Mouse (Mus musculus): Measurements from ENCODE around the gene Casz1. TPM values are rescaled to one million over a fixed set of nuclear protein-coding genes. Genes with fewer than 3 reads are reported as not detected.

Gene Casz1
- polyA plus RNA-seq, 1 experiment from 2014 or later = 7.8 TPM

DNA sequence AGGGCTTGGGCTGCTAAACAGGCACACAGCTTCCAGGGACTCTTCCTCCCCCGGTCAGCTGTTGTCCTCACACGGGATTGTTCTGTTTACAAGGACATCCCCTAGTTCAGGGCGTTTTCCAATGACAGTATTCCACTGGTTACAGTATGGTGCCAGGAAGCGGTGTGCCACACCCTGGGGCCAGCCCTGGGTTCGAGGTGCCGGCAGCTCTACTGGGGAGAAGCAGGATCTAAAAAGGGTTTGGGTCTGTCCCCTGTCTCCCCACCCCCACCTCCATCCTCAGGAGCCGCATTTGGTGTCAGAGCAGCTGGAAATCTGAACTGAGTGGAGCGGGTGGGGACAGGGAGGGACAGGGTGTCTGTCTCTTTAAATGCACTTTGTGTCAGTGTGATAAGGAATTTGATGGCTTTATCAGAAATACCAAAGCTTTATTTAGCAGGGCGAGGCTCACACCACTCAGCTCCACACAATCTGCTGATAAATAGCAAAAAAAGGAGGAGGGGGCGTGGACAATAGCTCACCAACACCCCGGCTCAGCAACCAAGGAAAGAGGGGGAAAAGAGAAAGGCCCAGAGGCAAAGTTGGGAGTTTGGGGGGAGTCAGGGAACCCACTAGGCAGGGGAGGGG, 74.9 kb downstream of the Casz1 start:
- DNase-seq (ENCODE audit: low spot score) (no peak), ATAC-seq (ENCODE audit: low read depth) (no peak)
- H3K27me3 ChIP-seq (replicated peaks; ENCODE audit: control insufficient read depth, insufficient read depth, low read length) = peaks cover 90% of the 10 kb centered on the region
- WGBS = 56% methylated on average over 11 of the region's 11 CpGs
- no peak overlapping the region for H3K27ac ChIP-seq (replicated peaks; ENCODE audit: low read depth, low read length)
- no peak overlapping the region for H3K4me2 ChIP-seq (ENCODE audit: low read depth, low read length)
- H3K36me3 ChIP-seq (ENCODE audit: control insufficient read depth, insufficient read depth, low read length) = no peaks in the 10 kb centered on the region
- H3K4me3 ChIP-seq (ENCODE audit: low read depth, low read length) = no peak overlapping the region
- peaks cover 7% of the 10 kb centered on the region; the same call in 1 of the 2 replicates for H3K4me1 ChIP-seq (ENCODE audit: control insufficient read depth, insufficient read depth, low read length)
- H3K9ac ChIP-seq (ENCODE audit: low read depth, low read length) = no peak overlapping the region
- no peaks in the 10 kb centered on the region for H3K9me3 ChIP-seq (ENCODE audit: control insufficient read depth, low read length)

DNA sequence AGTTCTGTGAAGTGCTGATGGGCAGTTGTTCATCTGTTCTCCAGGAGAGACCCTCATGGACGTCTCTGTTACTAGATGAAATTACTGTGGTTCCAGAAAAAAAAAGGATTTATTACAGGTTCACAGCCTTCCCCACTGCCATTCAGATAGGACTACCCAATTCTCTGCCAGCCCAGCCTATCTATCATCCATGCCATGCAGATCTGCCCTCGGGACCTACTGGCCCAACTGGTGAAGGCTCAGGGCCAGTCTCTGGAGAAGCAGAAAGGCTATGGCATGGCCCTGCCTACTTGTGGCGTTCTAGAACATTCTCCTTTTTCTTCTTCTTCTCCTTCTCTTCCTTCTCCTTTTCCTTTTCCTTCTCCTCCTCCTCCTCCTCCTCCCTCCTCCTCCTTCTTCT, 75.4 kb downstream of the Casz1 start:
- WGBS = 68% methylated on average over 3 of the region's 3 CpGs
- Histone ChIP-seq H3K27ac (replicated peaks; ENCODE audit: low read depth, low read length) (no peak overlapping the region), H3K9ac (ENCODE audit: low read depth, low read length) (no peak overlapping the region), H3K4me2 (ENCODE audit: low read depth, low read length) (no peak overlapping the region), H3K36me3 (ENCODE audit: control insufficient read depth, insufficient read depth, low read length) (no peaks in the 10 kb centered on the region), H3K9me3 (ENCODE audit: control insufficient read depth, low read length) (no peaks in the 10 kb centered on the region), H3K4me3 (ENCODE audit: low read depth, low read length) (no peak overlapping the region), H3K4me1 (ENCODE audit: control insufficient read depth, insufficient read depth, low read length) (peaks cover 7% of the 10 kb centered on the region; the same call in 1 of the 2 replicates), H3K27me3 (replicated peaks; ENCODE audit: control insufficient read depth, insufficient read depth, low read length) (peaks cover 90% of the 10 kb centered on the region)
- DNase-seq (ENCODE audit: low spot score) = no peak
- no peak for ATAC-seq (ENCODE audit: low read depth)

DNA sequence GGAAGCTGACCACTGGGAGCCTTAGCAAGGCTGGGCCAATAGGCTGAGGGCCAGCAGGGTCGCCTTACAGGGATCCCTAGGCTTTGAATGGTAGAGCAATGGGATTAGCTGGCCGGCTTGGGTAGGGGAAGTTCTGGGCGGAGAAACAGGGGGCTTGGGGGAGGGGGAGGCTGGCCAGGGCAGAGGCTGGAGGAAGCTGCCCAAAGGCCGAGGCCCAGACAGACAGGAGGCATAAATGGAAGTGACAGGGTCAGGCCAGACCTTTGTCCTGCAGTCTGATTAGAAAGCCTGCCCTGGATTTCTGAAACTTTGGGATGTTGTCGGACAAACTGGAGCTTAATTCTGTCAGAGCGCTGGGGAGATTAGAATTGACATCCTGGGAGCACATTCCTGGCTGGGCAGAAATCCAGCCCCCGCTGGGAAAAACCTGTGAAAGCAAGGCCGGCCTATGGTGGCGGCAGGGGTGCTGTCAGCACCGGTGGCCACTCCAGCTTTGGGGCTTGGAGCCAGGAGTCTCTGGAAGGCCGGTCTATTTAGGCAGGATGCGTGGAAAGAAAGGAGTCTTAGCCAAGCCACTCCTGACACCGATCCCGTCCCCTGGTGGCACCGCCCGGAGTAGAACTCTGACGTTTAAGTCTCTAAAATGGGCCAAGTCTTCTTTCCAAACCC, 76.9 kb downstream of the Casz1 start:
- DNase-seq (ENCODE audit: low spot score) (peak; percentile 55), ATAC-seq (ENCODE audit: low read depth) (peak; percentile 53; the same call in 1 of the 2 replicates)

DNA sequence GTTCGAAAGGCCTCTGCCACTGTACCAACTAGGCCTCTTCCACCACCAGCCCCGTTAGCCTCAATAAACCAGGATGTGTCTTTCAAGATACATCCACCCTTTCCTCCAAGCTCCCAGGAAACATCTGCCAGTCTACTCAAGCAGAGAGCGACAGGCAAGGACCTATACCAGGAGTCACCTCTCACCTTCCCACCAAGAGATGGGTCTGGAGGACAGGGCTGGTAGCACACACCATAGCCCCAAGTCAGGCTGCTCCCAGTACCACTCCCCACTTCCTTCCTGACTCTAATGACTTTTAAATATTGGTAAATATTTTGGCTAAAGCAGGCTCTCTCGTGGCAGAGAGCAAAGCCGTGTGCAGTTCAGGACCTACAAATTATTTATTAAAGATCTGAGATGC, 77.6 kb downstream of the Casz1 start:
- Histone ChIP-seq H3K27me3 (replicated peaks; ENCODE audit: control insufficient read depth, insufficient read depth, low read length) (peaks cover 87% of the 10 kb centered on the region), H3K9ac (ENCODE audit: low read depth, low read length) (no peak overlapping the region), H3K36me3 (ENCODE audit: control insufficient read depth, insufficient read depth, low read length) (no peaks in the 10 kb centered on the region), H3K4me2 (ENCODE audit: low read depth, low read length) (no peak overlapping the region), H3K27ac (replicated peaks; ENCODE audit: low read depth, low read length) (no peak overlapping the region), H3K9me3 (ENCODE audit: control insufficient read depth, low read length) (no peaks in the 10 kb centered on the region), H3K4me1 (ENCODE audit: control insufficient read depth, insufficient read depth, low read length) (peaks cover 12% of the 10 kb centered on the region; the same call in 1 of the 2 replicates), H3K4me3 (ENCODE audit: low read depth, low read length) (no peak overlapping the region)
- WGBS = 66% methylated on average over 5 of the region's 5 CpGs
- no peak for ATAC-seq (ENCODE audit: low read depth)
- no peak for DNase-seq (ENCODE audit: low spot score)

More for the DNA sequence above, 76.9 kb downstream of the Casz1 start:
- no peaks in the 10 kb centered on the region for H3K9me3 ChIP-seq (ENCODE audit: control insufficient read depth, low read length)
- no peak overlapping the region for H3K27ac ChIP-seq (replicated peaks; ENCODE audit: low read depth, low read length)
- H3K9ac ChIP-seq (ENCODE audit: low read depth, low read length) = no peak overlapping the region
- no peak overlapping the region for H3K4me3 ChIP-seq (ENCODE audit: low read depth, low read length)
- H3K4me2 ChIP-seq (ENCODE audit: low read depth, low read length) = no peak overlapping the region
- H3K4me1 ChIP-seq (ENCODE audit: control insufficient read depth, insufficient read depth, low read length) = peaks cover 12% of the 10 kb centered on the region; the same call in 1 of the 2 replicates
- H3K27me3 ChIP-seq (replicated peaks; ENCODE audit: control insufficient read depth, insufficient read depth, low read length) = peaks cover 87% of the 10 kb centered on the region
- 23% methylated on average over 16 of the region's 17 CpGs for WGBS
- no peaks in the 10 kb centered on the region for H3K36me3 ChIP-seq (ENCODE audit: control insufficient read depth, insufficient read depth, low read length)

DNA sequence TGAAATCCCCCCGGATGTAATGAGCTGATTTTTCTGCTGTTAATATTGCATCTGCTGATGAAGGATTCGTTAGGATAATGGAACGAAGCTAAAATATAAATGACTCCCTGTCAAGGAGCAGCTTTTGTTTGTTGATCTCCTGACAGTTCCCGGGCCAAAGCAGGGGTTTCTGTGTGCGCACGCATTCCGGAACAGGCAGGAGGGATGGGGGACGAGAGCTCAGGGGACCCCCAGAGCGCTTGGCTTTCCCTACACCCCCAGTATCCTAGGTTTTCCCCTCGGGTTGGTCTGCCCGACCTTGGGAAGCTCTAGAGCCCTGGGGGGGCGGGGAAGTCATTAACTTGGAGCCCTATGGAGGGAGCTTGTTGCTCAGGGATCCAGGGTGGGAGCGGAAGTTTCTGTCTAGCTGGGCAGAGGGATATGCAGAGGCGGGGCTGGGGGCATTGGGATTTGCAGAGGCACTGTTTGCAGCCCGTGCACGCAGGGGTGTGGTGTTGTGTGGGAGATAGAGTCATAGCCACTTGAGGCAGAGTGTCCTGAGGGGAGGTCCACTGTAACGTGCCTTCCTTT, 78.2 kb downstream of the Casz1 start:
- 24% methylated on average over 16 of the region's 17 CpGs for WGBS
- ATAC-seq (ENCODE audit: low read depth) = no peak
- no peak overlapping the region for H3K4me3 ChIP-seq (ENCODE audit: low read depth, low read length)
- no peak overlapping the region for H3K27ac ChIP-seq (replicated peaks; ENCODE audit: low read depth, low read length)
- no peak overlapping the region for H3K9ac ChIP-seq (ENCODE audit: low read depth, low read length)
- peaks cover 12% of the 10 kb centered on the region; the same call in 1 of the 2 replicates for H3K4me1 ChIP-seq (ENCODE audit: control insufficient read depth, insufficient read depth, low read length)
- no peaks in the 10 kb centered on the region for H3K9me3 ChIP-seq (ENCODE audit: control insufficient read depth, low read length)
- no peak for DNase-seq (ENCODE audit: low spot score)
- H3K36me3 ChIP-seq (ENCODE audit: control insufficient read depth, insufficient read depth, low read length) = no peaks in the 10 kb centered on the region
- H3K27me3 ChIP-seq (replicated peaks; ENCODE audit: control insufficient read depth, insufficient read depth, low read length) = peaks cover 85% of the 10 kb centered on the region
- 0 out of 2 replicates have a peak overlapping the region, but pooled peaks have one; percentile 2 for H3K4me2 ChIP-seq (ENCODE audit: low read depth, low read length)

DNA sequence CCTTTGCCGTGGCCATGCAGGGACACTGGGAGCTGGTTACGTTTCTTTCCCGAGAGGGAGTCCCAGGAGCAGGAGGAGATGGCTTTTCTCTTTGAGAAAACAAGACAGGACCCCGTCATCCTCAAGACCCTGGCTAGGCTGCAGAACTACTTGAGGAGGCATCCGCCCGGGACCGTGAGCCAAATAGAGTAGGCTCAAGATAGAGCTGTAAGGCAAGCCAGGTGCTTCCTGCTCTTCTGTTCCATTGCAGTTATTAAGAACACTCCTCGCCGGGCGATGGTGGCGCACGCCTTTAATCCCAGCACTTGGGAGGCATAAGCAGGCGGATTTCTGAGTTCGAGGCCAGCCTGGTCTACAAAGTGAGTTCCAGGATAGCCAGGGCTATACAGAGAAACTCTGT, 80.4 kb downstream of the Casz1 start:
- peaks cover 83% of the 10 kb centered on the region for H3K27me3 ChIP-seq (replicated peaks; ENCODE audit: control insufficient read depth, insufficient read depth, low read length)
- H3K36me3 ChIP-seq (ENCODE audit: control insufficient read depth, insufficient read depth, low read length) = no peaks in the 10 kb centered on the region
- no peak overlapping the region for H3K9ac ChIP-seq (ENCODE audit: low read depth, low read length)
- 76% methylated on average over 14 of the region's 14 CpGs for WGBS
- H3K9me3 ChIP-seq (ENCODE audit: control insufficient read depth, low read length) = no peaks in the 10 kb centered on the region
- ATAC-seq (ENCODE audit: low read depth) (no peak), DNase-seq (ENCODE audit: low spot score) (no peak)
- no peak overlapping the region for H3K4me2 ChIP-seq (ENCODE audit: low read depth, low read length)
- no peak overlapping the region for H3K27ac ChIP-seq (replicated peaks; ENCODE audit: low read depth, low read length)
- peaks cover 12% of the 10 kb centered on the region; the same call in 1 of the 2 replicates for H3K4me1 ChIP-seq (ENCODE audit: control insufficient read depth, insufficient read depth, low read length)
- H3K4me3 ChIP-seq (ENCODE audit: low read depth, low read length) = no peak overlapping the region

DNA sequence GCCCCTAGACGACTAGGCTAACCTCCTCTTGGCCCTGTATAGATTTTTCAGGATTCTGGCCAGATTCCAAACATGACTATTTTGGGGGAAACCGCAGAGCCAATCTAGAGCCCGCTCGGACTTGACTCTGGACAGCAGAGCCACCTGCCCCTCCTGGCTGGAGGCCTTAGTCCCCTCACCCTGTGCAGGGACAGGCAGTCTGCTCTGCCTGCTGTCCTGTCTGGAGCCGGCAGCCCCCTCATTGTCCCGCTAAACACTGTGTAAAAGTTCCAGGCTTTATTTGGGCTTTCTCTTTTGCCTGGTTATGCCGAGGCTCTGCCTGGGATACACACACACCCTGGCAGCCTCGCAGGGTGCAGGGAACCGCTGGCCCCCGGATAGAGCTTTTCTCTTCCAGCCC, 81.2 kb downstream of the Casz1 start:
- peak overlapping the region; percentile 22; the same call in 1 of the 2 replicates for H3K4me2 ChIP-seq (ENCODE audit: low read depth, low read length)
- no peak overlapping the region for H3K9ac ChIP-seq (ENCODE audit: low read depth, low read length)
- no peak for DNase-seq (ENCODE audit: low spot score)
- no peaks in the 10 kb centered on the region for H3K9me3 ChIP-seq (ENCODE audit: control insufficient read depth, low read length)
- ATAC-seq (ENCODE audit: low read depth) = no peak
- 24% methylated on average over 10 of the region's 10 CpGs for WGBS
- no peak overlapping the region for H3K27ac ChIP-seq (replicated peaks; ENCODE audit: low read depth, low read length)
- peaks cover 12% of the 10 kb centered on the region; the same call in 1 of the 2 replicates for H3K4me1 ChIP-seq (ENCODE audit: control insufficient read depth, insufficient read depth, low read length)
- H3K4me3 ChIP-seq (ENCODE audit: low read depth, low read length) = no peak overlapping the region
- no peaks in the 10 kb centered on the region for H3K36me3 ChIP-seq (ENCODE audit: control insufficient read depth, insufficient read depth, low read length)
- peaks cover 83% of the 10 kb centered on the region for H3K27me3 ChIP-seq (replicated peaks; ENCODE audit: control insufficient read depth, insufficient read depth, low read length)

DNA sequence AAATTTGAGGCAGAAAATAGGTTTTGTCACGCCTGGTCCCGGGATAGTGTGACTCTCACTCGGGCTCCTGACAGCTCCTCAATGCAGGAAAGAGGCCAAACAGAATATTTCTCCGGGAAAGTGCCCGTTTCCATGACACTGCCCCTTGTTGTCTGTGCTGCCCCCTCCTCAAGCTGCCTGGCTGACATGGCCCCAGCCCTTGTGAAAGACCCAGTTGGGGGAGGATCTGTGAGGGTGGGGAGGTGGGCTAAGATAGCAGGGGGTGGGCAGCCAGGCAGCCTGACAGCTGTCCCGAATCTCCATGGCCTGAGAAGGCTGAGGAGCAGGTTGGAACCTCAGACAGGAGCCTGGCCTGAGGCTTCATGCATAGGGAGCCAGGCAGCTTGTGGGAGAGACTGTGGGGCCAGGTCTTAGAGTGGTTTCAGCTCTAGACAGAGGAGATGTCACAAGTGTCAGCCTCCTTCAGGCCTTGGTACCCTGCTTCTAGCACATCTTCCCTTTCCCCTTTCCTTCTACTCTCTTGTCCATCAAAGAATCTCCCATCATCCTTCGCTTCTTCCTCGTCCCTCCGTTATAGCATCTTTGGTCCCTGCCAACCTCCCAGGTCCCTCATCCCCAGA, 81.8 kb downstream of the Casz1 start:
- H3K27me3 ChIP-seq (replicated peaks; ENCODE audit: control insufficient read depth, insufficient read depth, low read length) = peaks cover 83% of the 10 kb centered on the region
- peaks cover 16% of the 10 kb centered on the region for H3K4me1 ChIP-seq (ENCODE audit: control insufficient read depth, insufficient read depth, low read length)
- no peak overlapping the region for H3K4me3 ChIP-seq (ENCODE audit: low read depth, low read length)
- ATAC-seq (ENCODE audit: low read depth) = no peak
- WGBS = 36% methylated on average over 9 of the region's 9 CpGs
- no peak overlapping the region for H3K4me2 ChIP-seq (ENCODE audit: low read depth, low read length)
- no peaks in the 10 kb centered on the region for H3K36me3 ChIP-seq (ENCODE audit: control insufficient read depth, insufficient read depth, low read length)
- no peaks in the 10 kb centered on the region for H3K9me3 ChIP-seq (ENCODE audit: control insufficient read depth, low read length)
- no peak for DNase-seq (ENCODE audit: low spot score)
- H3K9ac ChIP-seq (ENCODE audit: low read depth, low read length) = no peak overlapping the region
- no peak overlapping the region for H3K27ac ChIP-seq (replicated peaks; ENCODE audit: low read depth, low read length)

Measured in embryonic facial prominence, embryonic 14.5 days (tissue).